Mouse (Mus musculus): ENCODE data around the gene Olfr1311. TPM values are rescaled to one million over a fixed set of nuclear protein-coding genes. Genes with fewer than 3 reads are reported as not detected.
"Not testable (repeated sequence)": the region's sequence is repeated elsewhere in the genome, so short reads cannot be mapped to it uniquely, and the experiment has no call there.

Olfr1311 gene
- not detected for total RNA-seq (2022)

- DNase-seq (ENCODE audit: low spot score in 2 of 2), result no peak
These were observed at the start of gene Olfr1311 for GRCm38 (mm10) chr2:112024312-112024711. Olfr1311 (minus strand) TSS chr2:112024412.

DNA sequence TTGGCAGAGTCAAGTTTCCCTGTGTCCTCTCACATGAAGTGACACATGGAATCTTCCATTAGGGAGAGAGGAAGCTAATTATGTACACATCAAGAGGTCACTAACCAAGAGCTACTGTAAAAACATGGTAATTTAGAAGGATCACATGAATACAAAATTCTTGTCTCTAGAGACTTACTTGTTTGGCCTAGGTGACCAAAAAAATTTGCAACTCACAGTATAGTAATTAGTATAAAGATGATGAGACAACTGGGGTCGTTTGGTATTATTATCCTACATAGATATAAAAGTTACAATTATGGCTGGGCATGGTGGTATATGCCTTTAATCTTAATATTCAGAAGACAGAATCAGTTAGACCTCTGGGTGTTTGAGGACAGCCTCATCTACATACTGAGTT lies 25.9 kb upstream of the Olfr1311 start, which contains the start of gene Olfr1312:
Gene Olfr1312, minus strand, starts transcription at position 101 of the 400 bp plus-strand sequence.
- no peak for DNase-seq (ENCODE audit: low spot score in 2 of 2)

DNA sequence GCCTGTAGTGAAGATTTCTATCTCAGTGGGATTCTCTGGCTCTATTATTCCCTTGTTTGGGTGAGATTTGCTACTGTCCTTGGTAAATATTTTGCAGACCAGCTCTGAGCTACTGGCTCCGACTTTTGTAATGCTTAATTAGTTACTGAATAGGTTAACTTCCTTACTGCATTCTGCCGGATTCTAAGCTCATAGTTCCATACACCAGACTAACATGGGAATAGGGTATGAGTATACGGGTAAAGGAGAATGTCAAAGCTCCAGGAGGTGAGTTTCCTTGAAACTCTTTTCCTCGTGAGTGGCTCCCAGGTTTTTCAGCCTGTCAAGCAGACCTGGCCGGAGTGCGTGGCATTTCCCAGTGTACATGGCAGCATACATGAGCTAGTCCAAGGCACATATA lies 2.8 kb upstream of the Olfr1311 start:
- DNase-seq (ENCODE audit: low spot score in 2 of 2), result not testable (repeated sequence)

- no peak for DNase-seq (ENCODE audit: low spot score in 2 of 2)
These were observed 9.3 kb downstream of the Olfr1311 start for GRCm38 (mm10) chr2:112014900-112015299.

GRCm38 (mm10) chr2:112012608-112013007 lies 11.6 kb downstream of the Olfr1311 start, which contains the start of gene Olfr1310:
Olfr1310 (minus strand) TSS chr2:112012708.
- DNase-seq (ENCODE audit: low spot score in 2 of 2), result no peak

DNA sequence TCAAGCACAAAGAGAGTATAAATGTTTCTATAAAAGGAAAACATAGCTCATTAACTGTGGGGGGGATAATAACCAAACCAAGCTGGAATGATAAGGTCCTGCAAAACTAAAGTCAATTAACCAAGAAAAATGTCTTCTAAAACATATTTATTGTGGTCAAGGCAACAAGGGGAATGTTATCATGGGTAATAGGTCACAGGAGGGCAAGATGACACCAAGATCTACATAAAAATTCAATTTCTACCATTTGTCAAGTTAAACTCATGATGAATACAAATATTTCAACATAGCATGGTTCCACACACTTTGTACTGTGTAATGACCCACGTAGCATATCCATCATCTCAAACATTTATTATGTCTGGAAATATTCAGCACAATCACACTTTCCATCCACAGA lies 34.0 kb downstream of the Olfr1311 start, which contains the start of gene Olfr1309:
Gene Olfr1309, minus strand, starts transcription at position 101 of the 400 bp plus-strand sequence.
- no peak for DNase-seq (ENCODE audit: low spot score in 2 of 2)

Other genes starting within 250 kb of the Olfr1311 start
- not detected for gene Olfr1302, start 247.0 kb downstream of the Olfr1311 start, total RNA-seq (2022)
- gene Olfr1303, start 204.1 kb downstream of the Olfr1311 start, total RNA-seq (2022), result not detected
- not detected for gene Olfr1305, start 147.3 kb downstream of the Olfr1311 start, total RNA-seq (2022)
- not detected for gene Olfr1306, start 108.1 kb downstream of the Olfr1311 start, total RNA-seq (2022)
- gene Olfr1307, start 75.0 kb downstream of the Olfr1311 start, total RNA-seq (2022), result under 1 TPM; 0.02 to 0.05 (median 0.04) TPM
- gene Olfr1308, start 59.5 kb downstream of the Olfr1311 start, total RNA-seq (2022), result not detected
- not detected for gene Olfr1309, start 34.1 kb downstream of the Olfr1311 start, total RNA-seq (2022)
- gene Olfr1310, start 11.7 kb downstream of the Olfr1311 start, total RNA-seq (2022), result not detected
- not detected for gene Olfr1312, start 25.8 kb upstream of the Olfr1311 start, total RNA-seq (2022)
- not detected for gene Olfr1313, start 53.4 kb upstream of the Olfr1311 start, total RNA-seq (2022)
- not detected for gene Olfr1314, start 72.4 kb upstream of the Olfr1311 start, total RNA-seq (2022)
- not detected for gene Olfr1315-ps1, start 91.0 kb upstream of the Olfr1311 start, total RNA-seq (2022)
- not detected for gene Olfr1316, start 110.6 kb upstream of the Olfr1311 start, total RNA-seq (2022)
- gene Olfr1317, start 115.9 kb upstream of the Olfr1311 start, total RNA-seq (2022), result not detected
- gene Olfr1318, start 129.8 kb upstream of the Olfr1311 start, total RNA-seq (2022), result not detected
- 10 to 100 TPM; 82.2 to 88.5 (median 84.5) TPM for gene Lpcat4, start 215.1 kb upstream of the Olfr1311 start, total RNA-seq (2022)
- gene Nutm1, start 234.9 kb upstream of the Olfr1311 start, total RNA-seq (2022), result not detected
- 10 to 100 TPM; 44.3 to 56.8 (median 50.6) TPM for gene Nop10, start 237.5 kb upstream of the Olfr1311 start, total RNA-seq (2022)
- 100 to 1,000 TPM in 3 of 4 experiments, 10 to 100 TPM in 1; 92.5 to 117 (median 109) TPM for gene Slc12a6, start 241.4 kb upstream of the Olfr1311 start, total RNA-seq (2022)
- 1 to 10 TPM in 3 of 4 experiments, under 1 TPM in 1; 0.96 to 3.1 (median 2.8) TPM for gene Gm21985, start 241.9 kb upstream of the Olfr1311 start, total RNA-seq (2022)

All from layer of hippocampus, adult 8-10 months (tissue).